Mouse (Mus musculus) kidney, postnatal 0 days (tissue): ENCODE data around the gene Syngr4. TPM values are rescaled to one million over a fixed set of nuclear protein-coding genes. Genes with fewer than 3 reads are reported as not detected.

Source experiments
- ATAC-seq: fragments of 200-750 bp; cut with Nextera tagmentation; replicated peaks from 2 replicates; pipeline ENCODE4 v1.8.0; 2017; ENCODE audit warnings: low read depth, moderate number of reproducible peaks, moderate TSS enrichment, moderate library complexity; ENCODE audit not compliant: low FRiP score
- DNase-seq: peaks from one replicate; pipeline ENCODE4 v3.0.0-alpha.2; 2016; ENCODE audit warnings: low spot score
- H3K27ac ChIP-seq: fragments of 300-500 bp; sonication (generic); 2 replicates; pipeline ENCODE4 v1.5.1; 2014; ENCODE audit warnings: mild to moderate bottlenecking
- H3K27me3 ChIP-seq: fragments of 300-500 bp; sonication (generic); 2 replicates; pipeline ENCODE4 v1.6.1; 2014; ENCODE audit warnings: low read length, mixed read lengths; ENCODE audit not compliant: insufficient read depth
- H3K36me3 ChIP-seq: fragments of 300-500 bp; sonication (generic); 2 replicates; pipeline ENCODE4 v1.6.1; 2014; ENCODE audit warnings: low read length, mixed read lengths; ENCODE audit not compliant: insufficient read depth
- H3K4me1 ChIP-seq: fragments of 300-500 bp; sonication (generic); replicated peaks from 2 replicates; pipeline ENCODE4 v1.6.1; 2014; ENCODE audit warnings: antibody characterized with exemption, low read length, mixed read lengths; ENCODE audit not compliant: insufficient read depth
- H3K4me2 ChIP-seq: fragments of 300-500 bp; sonication (generic); 2 replicates; pipeline ENCODE4 v1.6.1; 2014; ENCODE audit warnings: mild to moderate bottlenecking, low read length, moderate library complexity, mixed read lengths
- H3K4me3 ChIP-seq: fragments of 300-500 bp; sonication (generic); replicated peaks from 2 replicates; pipeline ENCODE4 v1.5.1; 2014; ENCODE audit warnings: low read depth, low read length
- H3K9ac ChIP-seq: fragments of 300-500 bp; sonication (generic); 2 replicates; pipeline ENCODE4 v1.6.1; 2014; ENCODE audit warnings: low read depth, low read length
- H3K9me3 ChIP-seq: fragments of 300-500 bp; sonication (generic); replicated peaks from 2 replicates; pipeline ENCODE4 v1.6.1; 2016; ENCODE audit warnings: low read length, inconsistent platforms, mixed read lengths
- CTCF ChIP-seq: IDR thresholded peaks from 2 replicates; pipeline ENCODE4 v1.5.1; 2016; ENCODE audit warnings: antibody characterized with exemption, low read depth, mild to moderate bottlenecking, moderate library complexity
- WGBS: fragments of 180-500 bp; shearing (Covaris S2); extraction: QIAGEN DNeasy Blood & Tissue Kit; methylation state at CpG from one replicate; pipeline ENCODE4 v1.1.7; 2014; 5-methylcytosine and 5-hydroxymethylcytosine counted together
- polyA plus RNA-seq: library from polyadenylated mRNA; unstranded; fragments of >200 nt; fragmentation: Nextera tagmentation; extraction: Ambion mirVana; gene quantifications from 2 replicates; pipeline ENCODE4 v1.2.1, GENCODE M21; 2015

The Syngr4 gene
- polyA plus RNA-seq, 1 experiment from 2014 or later: 1.6 TPM

GRCm38 (mm10) chr7:45929688-45930087 lies 33.2 kb upstream of the Syngr4 start:
- TF ChIP-seq CTCF: peak; percentile 55
- Histone ChIP-seq H3K4me3 (no peak overlapping the region), H3K9ac (no peak overlapping the region), H3K36me3 (no peaks in the 10 kb centered on the region), H3K4me2 (no peak overlapping the region), H3K27ac (no peak overlapping the region), H3K9me3 (no peaks in the 10 kb centered on the region), H3K27me3 (no peaks in the 10 kb centered on the region), H3K4me1 (no peaks in the 10 kb centered on the region)
- ATAC-seq (no peak), DNase-seq (no peak)
- 93% methylated on average over 1 of the region's 1 CpGs for WGBS

GRCm38 (mm10) chr7:45928626-45929295 lies 32.2 kb upstream of the Syngr4 start:
- Histone ChIP-seq H3K9ac (no peak overlapping the region), H3K4me3 (no peak overlapping the region), H3K9me3 (no peaks in the 10 kb centered on the region), H3K4me2 (no peak overlapping the region), H3K36me3 (no peaks in the 10 kb centered on the region), H3K27me3 (no peaks in the 10 kb centered on the region), H3K4me1 (no peaks in the 10 kb centered on the region), H3K27ac (no peak overlapping the region)
- DNase-seq (no peak), ATAC-seq (no peak)
- WGBS: 12% methylated on average over 20 of the region's 23 CpGs
- no peak for TF ChIP-seq CTCF

GRCm38 (mm10) chr7:45924429-45924816 lies 27.9 kb upstream of the Syngr4 start:
- H3K4me2 ChIP-seq: peak overlapping the region; percentile 56
- H3K4me3 ChIP-seq: peak overlapping the region; percentile 39
- 6% methylated on average over 14 of the region's 14 CpGs for WGBS
- H3K9me3 ChIP-seq: no peaks in the 10 kb centered on the region
- TF ChIP-seq CTCF: peak; percentile 72
- no peaks in the 10 kb centered on the region for H3K27me3 ChIP-seq
- peak overlapping the region; percentile 49 for H3K9ac ChIP-seq
- peaks cover 18% of the 10 kb centered on the region for H3K4me1 ChIP-seq
- no peak for ATAC-seq
- H3K27ac ChIP-seq: peak overlapping the region; percentile 90
- peak; percentile 61 for DNase-seq
- no peaks in the 10 kb centered on the region for H3K36me3 ChIP-seq

- peak; percentile 86 for ATAC-seq
- 4% methylated on average over 24 of the region's 24 CpGs for WGBS
- peak; percentile 96 for DNase-seq
- H3K9me3 ChIP-seq: no peaks in the 10 kb centered on the region
- TF ChIP-seq CTCF: no peak
- H3K4me2 ChIP-seq: peak within 1 kb of the TSS; percentile 56
- peak within 1 kb of the TSS; percentile 49 for H3K9ac ChIP-seq
- peak within 1 kb of the TSS; percentile 90 for H3K27ac ChIP-seq
- H3K36me3 ChIP-seq: no peaks in the 10 kb centered on the region
- no peaks in the 10 kb centered on the region for H3K27me3 ChIP-seq
- H3K4me1 ChIP-seq: peaks cover 23% of the 10 kb centered on the region
- H3K4me3 ChIP-seq: peak within 1 kb of the TSS; percentile 39
Measured at GRCm38 (mm10) chr7:45923762-45924428, 27.4 kb upstream of the Syngr4 start, which contains the start of gene Ccdc114. Gene Ccdc114, plus strand, starts transcription at chr7:45924072.

GRCm38 (mm10) chr7:45922928-45923761 lies 26.6 kb upstream of the Syngr4 start:
- Histone ChIP-seq H3K4me2 (peak overlapping the region; percentile 56), H3K27ac (peak overlapping the region; percentile 90), H3K36me3 (no peaks in the 10 kb centered on the region), H3K4me3 (peak overlapping the region; percentile 39), H3K27me3 (no peaks in the 10 kb centered on the region), H3K9me3 (no peaks in the 10 kb centered on the region), H3K9ac (peak overlapping the region; percentile 42; the same call in 1 of the 2 replicates), H3K4me1 (peaks cover 23% of the 10 kb centered on the region)
- DNase-seq (peak; percentile 100), ATAC-seq (peak; percentile 94)
- WGBS: under 1% methylated on average over 37 of the region's 37 CpGs
- TF ChIP-seq CTCF: 0 out of 2 replicates have a peak, but pooled peaks have one; percentile 2
